Mouse (Mus musculus): ENCODE data around the gene Upp2. TPM values are rescaled to one million over a fixed set of nuclear protein-coding genes. Genes with fewer than 3 reads are reported as not detected.

Upp2 gene
- polyA plus RNA-seq (2017; shearing (Covaris generic)), result 0.29 TPM

GRCm38 (mm10) chr2:58567066-58567810, at the start of gene Upp2, which contains the start of gene Acvr1:
Gene Upp2, plus strand, starts transcription at chr2:58567298.
Gene Acvr1, minus strand, starts transcription at chr2:58567157.

Other genes with a start within 250 kb of the Upp2 start
- gene Acvr1c, start 209.4 kb upstream of the Upp2 start, polyA plus RNA-seq (2017; shearing (Covaris generic)), result 0.37 TPM
- not detected for gene Gm17409, start 97.2 kb upstream of the Upp2 start, polyA plus RNA-seq (2017; shearing (Covaris generic))
- 0.39 TPM for gene Acvr1, start 141 bp upstream of the Upp2 start, polyA plus RNA-seq (2017; shearing (Covaris generic))

Measured in naive thymus-derived CD4-positive, alpha-beta T cell, adult 5 months (primary cell).